Mouse (Mus musculus) activated CD4-positive, CD25-positive, alpha-beta regulatory T cell (primary cell): Measurements from ENCODE around the gene Cnppd1. TPM values are rescaled to one million over a fixed set of nuclear protein-coding genes. Genes with fewer than 3 reads are reported as not detected.

ENCODE experiments used
- polyA plus RNA-seq, 2 experiments: library from polyadenylated mRNA; unstranded; fragments of 100-300 nt; shearing (Covaris generic); gene quantifications; one replicate each; pipeline ENCODE4 v1.2.1; 2017

The Cnppd1 gene
- polyA plus RNA-seq, result 100 to 1,000 TPM; 145 to 164 TPM

GRCm38 (mm10) chr1:75142301-75143261 is at the start of gene Cnppd1, which contains the start of gene Retreg2:
Gene Cnppd1, minus strand, starts transcription at chr1:75142711.
Gene Retreg2, plus strand, starts transcription at chr1:75142778.

GRCm38 (mm10) chr1:75191622-75192402 is 49.3 kb upstream of the Cnppd1 start, which contains the start of the genes Ankzf1 and Atg9a:
Gene Ankzf1, plus strand, starts transcription at chr1:75192151.
Gene Atg9a, minus strand, starts transcription at chr1:75192196.

GRCm38 (mm10) chr1:75180105-75180590 is 37.6 kb upstream of the Cnppd1 start, which contains the start of gene Abcb6:
Gene Abcb6, minus strand, starts transcription at chr1:75180392.

GRCm38 (mm10) chr1:75168472-75169464 is 26.3 kb upstream of the Cnppd1 start, which contains the start of gene Zfand2b:
Gene Zfand2b, plus strand, starts transcription at chr1:75168646.

GRCm38 (mm10) chr1:75133421-75134207 is 8.9 kb downstream of the Cnppd1 start, which contains the start of gene Slc23a3:
Gene Slc23a3, minus strand, starts transcription at chr1:75133890.

GRCm38 (mm10) chr1:75124346-75125321 is 17.9 kb downstream of the Cnppd1 start, which contains the start of gene Nhej1:
Gene Nhej1, minus strand, starts transcription at chr1:75125200.

Other genes with a start within 250 kb of the Cnppd1 start
- gene Cryba2, start 249.6 kb downstream of the Cnppd1 start, polyA plus RNA-seq, result not detected
- gene Cfap65, start 207.1 kb downstream of the Cnppd1 start, polyA plus RNA-seq, result not detected
- under 1 TPM in 1 of 2 experiments, not detected in 1; 0.25 TPM for gene Ihh, start 191.0 kb downstream of the Cnppd1 start, polyA plus RNA-seq
- 1 to 10 TPM; 7.1 to 8.1 TPM for gene Nhej1, start 17.5 kb downstream of the Cnppd1 start, polyA plus RNA-seq
- gene Slc23a3, start 8.8 kb downstream of the Cnppd1 start, polyA plus RNA-seq, result under 1 TPM; 0.43 to 0.50 TPM
- 100 to 1,000 TPM in 1 of 2 experiments, 10 to 100 TPM in 1; 80.2 to 109 TPM for gene Retreg2, start 67 bp upstream of the Cnppd1 start, polyA plus RNA-seq
- gene Zfand2b, start 25.9 kb upstream of the Cnppd1 start, polyA plus RNA-seq, result 10 to 100 TPM; 69.6 to 84.5 TPM
- 1 to 10 TPM; 2.4 to 6.6 TPM for gene Abcb6, start 37.7 kb upstream of the Cnppd1 start, polyA plus RNA-seq
- gene Ankzf1, start 49.4 kb upstream of the Cnppd1 start, polyA plus RNA-seq, result 10 to 100 TPM; 25.2 to 30.8 TPM
- 10 to 100 TPM; 21.3 to 23.5 TPM for gene Atg9a, start 49.5 kb upstream of the Cnppd1 start, polyA plus RNA-seq
- gene Glb1l, start 68.1 kb upstream of the Cnppd1 start, polyA plus RNA-seq, result 10 to 100 TPM in 1 of 2 experiments, 1 to 10 TPM in 1; 8.6 to 14.6 TPM
- 100 to 1,000 TPM in 1 of 2 experiments, 10 to 100 TPM in 1; 92.3 to 125 TPM for gene Stk16, start 68.1 kb upstream of the Cnppd1 start, polyA plus RNA-seq
- gene Tuba4a, start 77.2 kb upstream of the Cnppd1 start, polyA plus RNA-seq, result 100 to 1,000 TPM; 213 to 315 TPM
- not detected for gene A630095N17Rik, start 89.4 kb upstream of the Cnppd1 start, polyA plus RNA-seq
- 10 to 100 TPM; 10.8 to 14.4 TPM for gene Dnajb2, start 93.7 kb upstream of the Cnppd1 start, polyA plus RNA-seq
- gene Ptprn, start 121.8 kb upstream of the Cnppd1 start, polyA plus RNA-seq, result under 1 TPM; 0.18 to 0.71 TPM
- gene Resp18, start 135.7 kb upstream of the Cnppd1 start, polyA plus RNA-seq, result not detected
- gene Dnpep, start 175.3 kb upstream of the Cnppd1 start, polyA plus RNA-seq, result 10 to 100 TPM; 71.2 TPM
- gene Des, start 217.6 kb upstream of the Cnppd1 start, polyA plus RNA-seq, result under 1 TPM in 1 of 2 experiments, not detected in 1; 0.16 TPM
- under 1 TPM; 0.29 to 0.54 TPM for gene Speg, start 232.6 kb upstream of the Cnppd1 start, polyA plus RNA-seq